Mouse (Mus musculus) heart, embryonic 13.5 days (tissue): ENCODE measurements around the gene Igsf3. TPM values are rescaled to one million over a fixed set of nuclear protein-coding genes. Genes with fewer than 3 reads are reported as not detected.

Source experiments
- ATAC-seq: fragments of 200-750 bp; cut with Nextera tagmentation; 2 replicates; pipeline ENCODE4 v1.8.0; 2017; ENCODE audit warnings: moderate TSS enrichment; ENCODE audit not compliant: insufficient number of reproducible peaks, low FRiP score, low TSS enrichment; ENCODE audit errors: extremely low read depth
- H3K27ac ChIP-seq: fragments of 300-500 bp; sonication (generic); replicated peaks from 2 replicates; pipeline ENCODE4 v1.5.1; 2015; ENCODE audit warnings: moderate library complexity, mild to moderate bottlenecking, inconsistent platforms
- H3K27me3 ChIP-seq: fragments of 300-500 bp; sonication (generic); replicated peaks from 2 replicates; pipeline ENCODE4 v1.6.1; 2015; ENCODE audit warnings: mild to moderate bottlenecking, inconsistent platforms
- H3K36me3 ChIP-seq: fragments of 300-500 bp; sonication (generic); 2 replicates; pipeline ENCODE4 v1.6.1; 2015; ENCODE audit warnings: mild to moderate bottlenecking, inconsistent platforms
- H3K4me1 ChIP-seq: fragments of 300-500 bp; sonication (generic); 2 replicates; pipeline ENCODE4 v1.6.1; 2015; ENCODE audit warnings: inconsistent platforms
- H3K4me2 ChIP-seq: fragments of 300-500 bp; sonication (generic); 2 replicates; pipeline ENCODE4 v1.6.1; 2015; ENCODE audit warnings: inconsistent platforms, mild to moderate bottlenecking, moderate library complexity
- H3K4me3 ChIP-seq: fragments of 300-500 bp; sonication (generic); 2 replicates; pipeline ENCODE4 v1.5.1; 2015; ENCODE audit warnings: moderate library complexity, mild to moderate bottlenecking, inconsistent platforms
- H3K9ac ChIP-seq: fragments of 300-500 bp; sonication (generic); 2 replicates; pipeline ENCODE4 v1.6.1; 2015; ENCODE audit warnings: inconsistent platforms, mild to moderate bottlenecking, moderate library complexity
- H3K9me3 ChIP-seq: fragments of 300-500 bp; sonication (generic); 2 replicates; pipeline ENCODE4 v1.6.1; 2016; ENCODE audit warnings: inconsistent platforms
- WGBS: fragments of 180-500 bp; shearing (Covaris S2); methylation state at CpG from one replicate; pipeline ENCODE4 v1.1.7; 2015; ENCODE audit warnings: mixed read lengths; 5-methylcytosine and 5-hydroxymethylcytosine counted together
- polyA plus RNA-seq: library from polyadenylated mRNA; unstranded; fragments of >200 nt; fragmentation: Nextera tagmentation; extraction: Ambion mirVana; gene quantifications from 2 replicates; pipeline ENCODE4 v1.2.1, GENCODE M21; 2015

Igsf3 gene
- polyA plus RNA-seq, 1 experiment from 2014 or later: 40.1 TPM

DNA sequence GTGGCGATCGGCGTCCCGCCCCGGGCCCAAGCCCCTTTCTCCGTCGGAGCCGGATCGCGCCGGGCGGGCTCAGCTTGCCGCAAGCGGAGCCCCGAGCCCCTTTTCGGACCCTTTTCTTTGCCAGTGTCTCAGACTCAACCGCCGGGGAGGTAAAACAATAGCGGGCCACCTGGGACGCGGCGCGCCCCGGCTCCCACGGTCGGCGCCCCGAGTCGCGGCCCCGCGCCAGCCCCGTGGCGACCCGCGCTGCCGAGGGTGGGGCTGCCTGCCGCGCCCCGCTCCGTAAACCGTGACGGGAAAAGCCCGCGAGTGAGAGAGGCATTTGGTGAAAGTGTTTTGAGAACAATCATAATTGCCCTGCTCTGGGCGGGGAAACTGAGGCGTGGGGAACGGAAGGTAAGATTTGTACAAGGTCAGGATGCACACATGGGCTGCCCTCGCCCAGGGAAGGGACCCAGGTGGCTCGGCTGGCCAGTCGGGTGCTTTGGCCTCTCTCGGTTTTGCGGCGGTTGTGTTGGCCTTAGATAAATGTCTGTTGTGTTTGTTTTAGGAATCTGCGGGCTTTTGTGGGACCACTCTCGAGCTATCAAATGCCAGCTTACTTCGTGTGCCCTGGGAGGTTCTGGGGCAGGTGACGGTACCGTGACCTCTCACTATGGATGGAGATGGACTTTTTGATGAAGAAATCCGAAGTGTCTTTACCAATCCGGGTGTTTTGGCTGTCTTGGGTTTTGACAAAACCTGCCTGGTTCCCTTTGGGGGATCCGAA, 557 bp downstream of the Igsf3 start:
- H3K4me1 ChIP-seq: peaks cover 45% of the 10 kb centered on the region
- peak overlapping the region; percentile 87 for H3K27ac ChIP-seq
- H3K4me2 ChIP-seq: peak overlapping the region; percentile 96
- H3K4me3 ChIP-seq: peak overlapping the region; percentile 93
- peak overlapping the region; percentile 96 for H3K9ac ChIP-seq
- H3K27me3 ChIP-seq: no peaks in the 10 kb centered on the region; the same call in 1 of the 2 replicates
- H3K9me3 ChIP-seq: no peaks in the 10 kb centered on the region
- H3K36me3 ChIP-seq: no peaks in the 10 kb centered on the region
- under 1% methylated on average over 62 of the region's 62 CpGs for WGBS
- ATAC-seq: no peak

DNA sequence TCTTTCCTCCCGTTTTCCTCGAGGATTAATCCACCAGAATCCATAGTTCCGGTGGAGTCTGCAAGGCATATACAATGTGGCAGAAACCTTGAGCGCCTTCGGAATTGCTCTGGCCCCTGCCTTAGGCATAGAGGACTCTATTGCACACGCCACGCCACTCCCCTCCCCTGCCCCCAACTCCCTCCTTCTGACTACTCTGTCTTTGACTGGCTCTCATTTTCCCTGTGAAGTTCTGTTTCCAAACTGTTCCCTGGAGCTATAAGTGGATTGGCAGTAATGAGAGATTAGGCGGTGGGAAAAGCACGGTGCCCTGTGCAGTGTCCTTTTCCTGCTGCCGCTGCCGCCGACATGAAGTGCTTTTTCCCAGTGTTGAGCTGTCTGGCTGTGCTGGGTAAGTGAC, 1.2 kb downstream of the Igsf3 start:
- Histone ChIP-seq H3K27me3 (no peaks in the 10 kb centered on the region; the same call in 1 of the 2 replicates), H3K36me3 (no peaks in the 10 kb centered on the region), H3K4me3 (peak overlapping the region; percentile 93), H3K9ac (peak overlapping the region; percentile 96), H3K9me3 (no peaks in the 10 kb centered on the region), H3K27ac (peak overlapping the region; percentile 87), H3K4me1 (peaks cover 50% of the 10 kb centered on the region), H3K4me2 (peak overlapping the region; percentile 96)
- 0% methylated on average over 12 of the region's 12 CpGs for WGBS
- ATAC-seq: peak; percentile 38; the same call in 1 of the 2 replicates

DNA sequence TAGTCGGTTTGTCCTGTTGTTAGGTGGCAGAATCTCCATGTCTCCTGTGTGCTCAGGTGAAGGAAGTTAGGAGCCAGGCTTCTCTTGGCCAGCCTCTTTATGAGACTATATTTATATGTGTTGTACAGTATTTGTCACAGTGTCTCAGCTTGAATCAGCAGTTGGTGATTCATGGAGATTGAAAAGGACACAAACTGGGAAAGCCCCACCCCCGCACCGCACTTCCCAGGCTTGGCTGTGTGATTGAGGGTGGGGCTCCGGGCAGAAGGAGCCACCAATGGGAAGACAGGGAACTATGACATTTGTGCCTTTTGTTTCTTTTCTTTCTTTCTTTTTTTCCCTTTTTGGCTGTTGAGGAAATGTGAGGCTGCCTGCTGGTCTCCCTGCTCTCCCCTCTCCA, 2.9 kb downstream of the Igsf3 start:
- H3K4me1 ChIP-seq: peaks cover 64% of the 10 kb centered on the region
- H3K27me3 ChIP-seq: no peaks in the 10 kb centered on the region
- H3K9ac ChIP-seq: peak overlapping the region; percentile 96
- WGBS: 27% methylated on average over 4 of the region's 4 CpGs
- H3K27ac ChIP-seq: peak overlapping the region; percentile 87
- peak overlapping the region; percentile 93 for H3K4me3 ChIP-seq
- H3K4me2 ChIP-seq: peak overlapping the region; percentile 96
- H3K36me3 ChIP-seq: no peaks in the 10 kb centered on the region
- ATAC-seq: no peak
- H3K9me3 ChIP-seq: no peaks in the 10 kb centered on the region

DNA sequence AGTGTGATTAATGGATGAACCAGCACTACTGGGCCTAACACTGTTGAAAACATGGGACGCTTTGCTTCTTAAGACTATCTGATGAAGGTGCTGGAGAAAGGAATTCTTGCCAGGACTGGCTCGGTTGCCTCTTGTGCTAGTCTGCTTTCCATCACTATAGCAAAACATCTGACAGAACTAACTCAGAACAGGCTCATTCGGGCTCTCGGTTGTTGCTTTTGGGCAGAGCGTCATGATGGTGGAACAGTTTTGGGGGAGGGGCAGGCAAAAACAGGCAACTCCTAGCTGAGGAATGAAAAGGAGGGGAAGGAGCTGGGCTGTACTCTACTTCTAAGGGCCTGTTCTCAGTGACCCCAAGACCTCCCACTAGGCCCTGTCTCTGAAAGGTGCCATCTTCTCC, 4.8 kb downstream of the Igsf3 start:
- H3K4me1 ChIP-seq: peaks cover 75% of the 10 kb centered on the region
- H3K4me3 ChIP-seq: peak overlapping the region; percentile 3; the same call in 1 of the 2 replicates

DNA sequence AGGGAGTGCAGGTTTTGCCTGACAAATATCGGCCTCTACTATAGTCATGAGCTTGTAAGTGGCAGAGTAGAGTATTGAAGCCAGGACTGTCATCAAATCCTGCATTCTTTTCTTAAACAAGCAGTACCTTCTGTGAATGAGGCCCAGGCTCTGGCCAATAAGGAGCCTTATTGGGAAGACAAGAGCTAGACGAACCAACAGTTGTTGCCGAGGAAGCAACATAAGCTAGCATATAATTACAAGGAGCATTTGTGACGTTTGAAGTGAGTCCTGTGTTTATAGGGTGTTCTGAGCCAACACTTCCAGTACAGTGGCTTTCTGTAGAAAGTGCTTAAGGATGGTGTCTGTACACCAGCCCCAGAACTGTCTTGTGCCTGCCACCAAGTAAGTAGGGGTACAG, 5.9 kb downstream of the Igsf3 start:
- Histone ChIP-seq H3K4me2 (0 out of 2 replicates have a peak overlapping the region, but pooled peaks have one; percentile 3), H3K36me3 (no peaks in the 10 kb centered on the region), H3K4me3 (no peak overlapping the region), H3K9me3 (no peaks in the 10 kb centered on the region), H3K27me3 (no peaks in the 10 kb centered on the region), H3K27ac (no peak overlapping the region), H3K4me1 (peaks cover 84% of the 10 kb centered on the region), H3K9ac (no peak overlapping the region)
- 73% methylated on average over 4 of the region's 4 CpGs for WGBS
- no peak for ATAC-seq

More for the DNA sequence above, 4.8 kb downstream of the Igsf3 start:
- Histone ChIP-seq H3K4me2 (peak overlapping the region; percentile 96), H3K36me3 (no peaks in the 10 kb centered on the region), H3K27me3 (no peaks in the 10 kb centered on the region), H3K9ac (no peak overlapping the region; the same call in 1 of the 2 replicates), H3K27ac (no peak overlapping the region), H3K9me3 (no peaks in the 10 kb centered on the region)
- no peak for ATAC-seq
- WGBS: 40% methylated on average over 5 of the region's 5 CpGs

DNA sequence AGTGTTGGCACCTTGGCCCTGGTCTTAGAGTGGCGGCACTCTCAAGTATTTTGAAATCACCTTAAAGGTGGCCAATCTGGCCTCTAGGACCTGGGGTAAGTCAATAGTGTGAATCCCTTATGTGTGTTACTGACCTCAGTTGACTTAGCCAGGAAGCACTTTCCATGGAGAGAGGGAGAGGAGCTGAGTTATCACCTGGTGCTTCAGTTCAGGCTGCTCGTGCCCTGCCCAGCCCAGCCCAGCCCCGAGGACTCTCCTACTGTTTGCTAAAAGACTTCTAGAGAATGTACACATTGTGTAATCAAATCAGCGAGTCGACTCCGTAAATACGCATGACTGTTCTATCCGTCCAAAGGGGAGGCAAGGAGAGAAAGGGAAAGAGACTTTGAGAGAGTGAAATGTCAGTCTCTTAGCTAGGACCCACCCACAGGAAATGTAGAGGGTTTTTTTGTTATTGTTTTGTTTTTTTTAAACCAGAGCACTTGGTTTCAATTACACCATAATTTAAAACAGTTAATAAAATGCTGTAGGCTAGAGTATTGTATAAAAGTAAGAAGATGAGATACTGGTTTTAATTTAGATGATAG, 9.6 kb downstream of the Igsf3 start:
- no peak overlapping the region for H3K9ac ChIP-seq
- no peak for ATAC-seq
- WGBS: 49% methylated on average over 8 of the region's 8 CpGs
- no peak overlapping the region for H3K27ac ChIP-seq
- H3K4me2 ChIP-seq: no peak overlapping the region
- H3K36me3 ChIP-seq: no peaks in the 10 kb centered on the region
- H3K4me3 ChIP-seq: no peak overlapping the region
- no peaks in the 10 kb centered on the region for H3K27me3 ChIP-seq
- H3K9me3 ChIP-seq: no peaks in the 10 kb centered on the region
- peaks cover 83% of the 10 kb centered on the region for H3K4me1 ChIP-seq

DNA sequence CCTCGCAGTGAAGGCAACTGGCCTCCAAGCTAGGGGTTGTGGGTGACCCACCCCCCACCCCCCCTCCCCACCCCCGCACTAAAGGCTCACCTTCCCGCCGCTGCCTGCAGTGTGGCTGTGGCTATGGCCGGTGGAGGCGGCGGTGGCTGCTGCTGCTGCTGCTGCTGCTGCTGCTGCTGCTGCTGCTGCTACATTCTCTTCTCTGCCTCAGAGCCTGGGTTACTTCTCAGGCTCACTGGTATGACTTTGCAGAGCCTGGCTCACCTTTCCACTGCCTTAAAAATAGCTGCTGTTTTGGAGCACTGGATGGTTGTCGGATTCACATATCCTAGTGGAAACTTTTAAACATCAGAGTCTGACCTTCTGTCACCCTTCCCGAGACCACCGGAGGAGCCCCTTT, 11.0 kb downstream of the Igsf3 start:
- ATAC-seq: no peak

DNA sequence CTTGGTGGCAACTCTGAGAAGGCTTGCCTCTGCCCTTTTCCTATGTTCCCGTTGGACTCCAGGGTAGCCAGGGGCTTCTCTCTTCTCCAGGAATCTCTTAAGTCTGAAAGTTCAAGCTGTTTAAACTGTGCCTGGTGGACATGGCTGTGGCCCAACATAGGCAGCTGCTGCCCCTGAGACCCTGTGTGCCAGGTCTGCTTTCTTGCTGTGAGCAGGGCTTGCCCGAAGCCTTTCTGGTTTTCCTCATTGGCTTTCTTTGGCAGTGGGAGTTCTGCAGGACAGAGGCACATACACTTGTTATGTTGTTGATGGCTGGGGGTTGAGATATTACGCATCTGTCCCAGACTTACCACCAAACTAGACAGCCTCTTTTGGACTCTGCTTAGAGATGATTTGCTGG, 12.7 kb downstream of the Igsf3 start:
- WGBS: 71% methylated on average over 3 of the region's 3 CpGs
- Histone ChIP-seq H3K9ac (no peak overlapping the region), H3K4me3 (no peak overlapping the region), H3K36me3 (no peaks in the 10 kb centered on the region; the same call in 1 of the 2 replicates), H3K27ac (no peak overlapping the region), H3K27me3 (no peaks in the 10 kb centered on the region), H3K4me2 (no peak overlapping the region), H3K9me3 (no peaks in the 10 kb centered on the region), H3K4me1 (peaks cover 82% of the 10 kb centered on the region)
- ATAC-seq: no peak

More for the DNA sequence above, 11.0 kb downstream of the Igsf3 start:
- peaks cover 79% of the 10 kb centered on the region for H3K4me1 ChIP-seq
- no peaks in the 10 kb centered on the region for H3K9me3 ChIP-seq
- H3K36me3 ChIP-seq: no peaks in the 10 kb centered on the region
- H3K27me3 ChIP-seq: no peaks in the 10 kb centered on the region
- WGBS: 14% methylated on average over 10 of the region's 10 CpGs
- peak overlapping the region; percentile 42 for H3K9ac ChIP-seq
- H3K27ac ChIP-seq: peak overlapping the region; percentile 26; the same call in 1 of the 2 replicates
- H3K4me3 ChIP-seq: no peak overlapping the region
- peak overlapping the region; percentile 42 for H3K4me2 ChIP-seq

DNA sequence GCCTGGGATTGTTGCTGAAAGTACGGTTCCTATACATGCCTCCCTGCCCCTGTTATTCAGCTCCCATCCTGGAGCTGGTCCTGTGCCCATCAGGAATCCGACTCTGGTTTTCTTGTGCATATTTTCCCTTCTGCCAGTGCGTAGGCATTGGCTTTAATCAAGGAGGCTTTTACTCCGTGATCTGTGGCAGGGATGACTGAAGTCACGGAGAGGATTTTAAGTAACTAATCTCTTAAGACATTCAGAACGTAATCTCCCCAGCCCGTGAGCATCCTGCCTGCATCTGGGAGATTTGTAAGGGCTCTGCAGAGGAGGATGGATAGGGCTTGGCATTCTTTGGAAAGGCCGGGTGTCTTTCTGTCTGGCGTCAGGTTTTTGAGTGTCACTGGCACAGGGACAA, 13.6 kb downstream of the Igsf3 start:
- Histone ChIP-seq H3K27me3 (no peaks in the 10 kb centered on the region), H3K36me3 (no peaks in the 10 kb centered on the region; the same call in 1 of the 2 replicates), H3K4me3 (no peak overlapping the region), H3K4me1 (peaks cover 83% of the 10 kb centered on the region), H3K27ac (no peak overlapping the region), H3K9ac (no peak overlapping the region; the same call in 1 of the 2 replicates), H3K4me2 (no peak overlapping the region), H3K9me3 (no peaks in the 10 kb centered on the region)
- no peak for ATAC-seq
- 44% methylated on average over 9 of the region's 9 CpGs for WGBS

DNA sequence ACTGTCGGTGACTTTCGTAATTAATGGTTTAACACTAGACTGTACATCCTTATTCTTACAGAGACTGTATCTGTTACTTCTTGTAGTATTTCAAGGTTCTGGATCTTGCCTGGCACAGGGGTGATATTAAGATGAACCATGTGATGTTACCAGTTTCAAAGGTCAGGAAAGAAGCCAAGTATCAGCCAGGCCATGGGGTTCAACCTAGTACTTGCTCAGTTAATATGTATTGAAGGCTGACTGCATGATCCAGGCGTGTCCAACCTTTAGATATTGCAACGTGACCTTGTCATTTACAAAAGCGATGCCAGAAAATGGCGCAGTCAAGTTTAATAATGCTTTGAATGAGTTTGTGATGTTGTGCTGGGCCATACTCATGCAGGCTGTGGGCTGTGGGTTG, 15.1 kb downstream of the Igsf3 start:
- no peak overlapping the region for H3K9ac ChIP-seq
- peaks cover 91% of the 10 kb centered on the region for H3K4me1 ChIP-seq
- H3K4me2 ChIP-seq: no peak overlapping the region
- no peaks in the 10 kb centered on the region for H3K27me3 ChIP-seq
- H3K9me3 ChIP-seq: no peaks in the 10 kb centered on the region
- no peak for ATAC-seq
- H3K4me3 ChIP-seq: no peak overlapping the region
- no peak overlapping the region for H3K27ac ChIP-seq
- no peaks in the 10 kb centered on the region; the same call in 1 of the 2 replicates for H3K36me3 ChIP-seq
- WGBS: 93% methylated on average over 6 of the region's 6 CpGs

DNA sequence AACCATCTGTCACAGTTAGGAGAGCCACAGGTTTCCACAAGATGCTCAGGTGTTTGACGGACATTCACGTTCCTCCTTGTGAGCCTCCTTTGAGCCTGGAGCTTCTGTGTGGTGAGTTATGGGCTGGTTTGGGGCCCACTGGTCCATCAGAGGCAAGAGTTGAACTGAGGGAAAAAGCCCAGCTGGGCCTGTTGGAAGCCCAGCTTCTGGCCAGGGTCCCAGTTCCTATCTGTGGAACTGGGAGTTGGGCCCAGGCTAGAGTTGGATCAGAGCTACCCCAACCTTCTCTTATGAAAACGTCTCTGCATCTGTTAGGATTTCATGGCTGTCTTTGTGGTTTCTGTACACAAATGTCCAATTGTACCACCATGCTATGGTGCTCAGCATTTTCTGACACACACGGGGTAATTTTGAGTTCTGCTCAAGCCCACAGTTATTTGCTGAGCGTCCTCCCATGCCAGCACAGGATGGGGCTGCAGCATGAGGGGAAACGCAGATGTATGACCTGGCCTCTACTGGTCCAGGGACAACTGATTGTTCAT, 16.3 kb downstream of the Igsf3 start:
- no peaks in the 10 kb centered on the region; the same call in 1 of the 2 replicates for H3K36me3 ChIP-seq
- no peaks in the 10 kb centered on the region for H3K27me3 ChIP-seq
- no peak overlapping the region for H3K4me3 ChIP-seq
- H3K27ac ChIP-seq: 0 out of 2 replicates have a peak overlapping the region, but pooled peaks have one; percentile 89
- no peak overlapping the region for H3K4me2 ChIP-seq
- no peak overlapping the region for H3K9ac ChIP-seq
- H3K9me3 ChIP-seq: no peaks in the 10 kb centered on the region
- no peak for ATAC-seq
- peaks cover 91% of the 10 kb centered on the region for H3K4me1 ChIP-seq
- WGBS: 80% methylated on average over 6 of the region's 6 CpGs
